Mouse (Mus musculus) testis, adult 2 months (tissue): ENCODE results near the gene Csnk1g2. TPM values are rescaled to one million over a fixed set of nuclear protein-coding genes. Genes with fewer than 3 reads are reported as not detected.
A peak's percentile ranks its signal among the peaks of the same experiment; 100 is the strongest.

Experiments used
- H3K27ac ChIP-seq: fragments of 200-500 bp; 2 replicates; pipeline ENCODE4 v1.5.1; 2012; ENCODE audit warnings: low read depth, low read length; ENCODE audit not compliant: control insufficient read depth, insufficient read depth
- H3K27me3 ChIP-seq: fragments of 200-500 bp; 2 replicates; pipeline ENCODE4 v1.6.1; 2012; ENCODE audit warnings: mild to moderate bottlenecking, low read length, moderate library complexity; ENCODE audit not compliant: control insufficient read depth, insufficient read depth
- H3K36me3 ChIP-seq: fragments of 200-500 bp; 2 replicates; pipeline ENCODE4 v1.6.1; 2012; ENCODE audit warnings: mild to moderate bottlenecking, low read length; ENCODE audit not compliant: control insufficient read depth, insufficient read depth
- H3K4me1 ChIP-seq: fragments of 200-500 bp; 2 replicates; pipeline ENCODE4 v1.6.1; 2012; ENCODE audit warnings: low read length; ENCODE audit not compliant: control insufficient read depth, insufficient read depth
- H3K4me3 ChIP-seq: fragments of 200-500 bp; 2 replicates; pipeline ENCODE4 v1.5.1; 2012; ENCODE audit warnings: low read depth, mild to moderate bottlenecking, low read length, moderate library complexity, mixed read lengths; ENCODE audit not compliant: control insufficient read depth
- CTCF ChIP-seq: fragments of 200-500 bp; IDR thresholded peaks from 2 replicates; pipeline ENCODE4 v1.5.1; 2012; ENCODE audit warnings: low read depth, mild to moderate bottlenecking, inconsistent platforms, low read length, moderate library complexity; ENCODE audit not compliant: control insufficient read depth, insufficient read depth, insufficient replicate concordance
- POLR2A ChIP-seq: fragments of 200-500 bp; IDR thresholded peaks from 2 replicates; pipeline ENCODE4 v1.6.1; 2012; ENCODE audit warnings: low read depth, mild to moderate bottlenecking, inconsistent platforms, low read length, moderate library complexity; ENCODE audit not compliant: control insufficient read depth
- polyA plus RNA-seq: library from polyadenylated mRNA; depleted of rRNA; stranded (reverse); fragments of >200 nt; gene quantifications from 2 replicates; pipeline ENCODE4 v1.2.3, GENCODE M21; 2012

The Csnk1g2 gene
- polyA plus RNA-seq, 1 experiment, result 1,079 TPM

- TF ChIP-seq POLR2A, result no peak
- no peak for TF ChIP-seq CTCF
Observed at GRCm38 (mm10) chr10:80674851-80675404, 52.3 kb downstream of the Csnk1g2 start.

GRCm38 (mm10) chr10:80675405-80676197 is 53.0 kb downstream of the Csnk1g2 start:
- H3K27ac ChIP-seq, result peak overlapping the region; percentile 67
- TF ChIP-seq POLR2A (no peak), CTCF (no peak)
- peaks cover 31% of the 10 kb centered on the region for H3K4me1 ChIP-seq
- peak overlapping the region; percentile 97 for H3K4me3 ChIP-seq
- no peaks in the 10 kb centered on the region; the same call in none of the 2 replicates for H3K36me3 ChIP-seq
- H3K27me3 ChIP-seq, result no peaks in the 10 kb centered on the region

More at GRCm38 (mm10) chr10:80674851-80675404, 52.3 kb downstream of the Csnk1g2 start:
- H3K27me3 ChIP-seq, result no peaks in the 10 kb centered on the region
- H3K36me3 ChIP-seq, result no peaks in the 10 kb centered on the region; the same call in none of the 2 replicates
- H3K4me3 ChIP-seq, result peak overlapping the region; percentile 97
- peaks cover 31% of the 10 kb centered on the region for H3K4me1 ChIP-seq
- no peak overlapping the region; the same call in 1 of the 2 replicates for H3K27ac ChIP-seq

- TF ChIP-seq POLR2A, result peak; percentile 100
- peak; percentile 5; the same call in 1 of the 2 replicates for TF ChIP-seq CTCF
- Histone ChIP-seq H3K27me3 (no peaks in the 10 kb centered on the region), H3K4me3 (peak overlapping the region; percentile 97), H3K36me3 (no peaks in the 10 kb centered on the region; the same call in none of the 2 replicates), H3K27ac (peak overlapping the region; percentile 100), H3K4me1 (peaks cover 31% of the 10 kb centered on the region)
Observed at GRCm38 (mm10) chr10:80676198-80676928, 53.7 kb downstream of the Csnk1g2 start.

GRCm38 (mm10) chr10:80677128-80677875 is 54.7 kb downstream of the Csnk1g2 start:
- H3K4me3 ChIP-seq, result peak overlapping the region; percentile 97
- H3K4me1 ChIP-seq, result peaks cover 31% of the 10 kb centered on the region
- H3K36me3 ChIP-seq, result no peaks in the 10 kb centered on the region; the same call in 1 of the 2 replicates
- TF ChIP-seq CTCF, result no peak
- no peaks in the 10 kb centered on the region for H3K27me3 ChIP-seq
- H3K27ac ChIP-seq, result peak overlapping the region; percentile 100

- Histone ChIP-seq H3K27me3 (no peaks in the 10 kb centered on the region), H3K4me3 (peak within 1 kb of the TSS; percentile 97), H3K27ac (peak within 1 kb of the TSS; percentile 100), H3K4me1 (peaks cover 31% of the 10 kb centered on the region), H3K36me3 (no peaks in the 10 kb centered on the region; the same call in 1 of the 2 replicates)
- TF ChIP-seq CTCF (no peak), POLR2A (peak; percentile 43; the same call in 1 of the 2 replicates)
Observed at GRCm38 (mm10) chr10:80677942-80678436, 55.4 kb downstream of the Csnk1g2 start, which contains the start of gene Mknk2. Gene Mknk2, minus strand, starts transcription at chr10:80678112.

GRCm38 (mm10) chr10:80678601-80679377 is 56.2 kb downstream of the Csnk1g2 start:
- no peak overlapping the region for H3K4me3 ChIP-seq
- no peaks in the 10 kb centered on the region; the same call in 1 of the 2 replicates for H3K36me3 ChIP-seq
- TF ChIP-seq POLR2A (no peak), CTCF (no peak)
- H3K27ac ChIP-seq, result peak overlapping the region; percentile 100
- H3K27me3 ChIP-seq, result no peaks in the 10 kb centered on the region
- H3K4me1 ChIP-seq, result peaks cover 31% of the 10 kb centered on the region
